Mouse (Mus musculus) ES-E14 (cell line): ENCODE results near the gene Slx4ip. TPM values are rescaled to one million over a fixed set of nuclear protein-coding genes. Genes with fewer than 3 reads are reported as not detected.

Experiments
- DNase-seq: peaks from one replicate; pipeline ENCODE4 v3.0.0-alpha.2; 2013; ENCODE audit warnings: low read depth, low spot score
- H3K27ac ChIP-seq: 2 replicates; pipeline ENCODE4 v1.5.1; 2012; ENCODE audit warnings: low read depth, mild to moderate bottlenecking, low read length, moderate library complexity, mixed read lengths; ENCODE audit not compliant: poor library complexity, insufficient read depth, severe bottlenecking
- H3K36me3 ChIP-seq: 2 replicates; pipeline ENCODE4 v1.6.1; 2012; ENCODE audit warnings: mild to moderate bottlenecking, low read length, moderate library complexity, mixed read lengths; ENCODE audit not compliant: control insufficient read depth, poor library complexity, insufficient read depth, severe bottlenecking
- H3K4me1 ChIP-seq, 2 experiments: fragments of 150-350 bp in 1 of 2; sonication (generic) in 1 of 2; 2 replicates each; pipeline ENCODE4 v1.6.1; 2012; ENCODE audit warnings: low read length in 2 of 2, mild to moderate bottlenecking in 1 of 2, mixed read lengths in 1 of 2; ENCODE audit not compliant: control insufficient read depth in 2 of 2, insufficient read depth in 2 of 2, poor library complexity in 1 of 2
- H3K4me3 ChIP-seq, 2 experiments: fragments of 150-350 bp in 1 of 2; sonication (generic) in 1 of 2; 2 replicates each; pipeline ENCODE4 v1.5.1; 2012; ENCODE audit warnings: low read length in 2 of 2, low read depth in 1 of 2, mild to moderate bottlenecking in 1 of 2, mixed read lengths in 1 of 2; ENCODE audit not compliant: insufficient read depth in 1 of 2, poor library complexity in 1 of 2, severe bottlenecking in 1 of 2
- H3K9ac ChIP-seq: 2 replicates; pipeline ENCODE4 v1.6.1; 2012; ENCODE audit warnings: low read depth, mild to moderate bottlenecking, low read length, mixed read lengths; ENCODE audit not compliant: poor library complexity, insufficient read depth, severe bottlenecking
- H3K9me3 ChIP-seq: fragments of 150-350 bp; sonication (generic); 2 replicates; pipeline ENCODE4 v1.6.1; 2012; ENCODE audit warnings: low read depth, mild to moderate bottlenecking, low read length; ENCODE audit not compliant: control insufficient read depth, insufficient read depth
- CHD2 ChIP-seq: IDR thresholded peaks from 2 replicates; pipeline ENCODE4 v1.6.1; 2014; ENCODE audit warnings: mild to moderate bottlenecking, low read depth, low read length, inconsistent platforms
- HCFC1 ChIP-seq: IDR thresholded peaks from 2 replicates; pipeline ENCODE4 v1.6.1; 2012; ENCODE audit warnings: low read length, inconsistent platforms, borderline replicate concordance; ENCODE audit not compliant: insufficient read depth
- MAFK ChIP-seq: IDR thresholded peaks from 2 replicates; pipeline ENCODE4 v1.6.1; 2014; ENCODE audit warnings: mild to moderate bottlenecking, low read depth, low read length, inconsistent platforms; ENCODE audit not compliant: insufficient read depth
- ZC3H11A ChIP-seq: IDR thresholded peaks from 2 replicates; pipeline ENCODE4 v1.6.1; 2012; ENCODE audit warnings: low read depth, mild to moderate bottlenecking, inconsistent platforms, low read length, borderline replicate concordance
- ZNF384 ChIP-seq: IDR thresholded peaks from 2 replicates; pipeline ENCODE4 v1.6.1; 2012; ENCODE audit warnings: low read depth, low read length, inconsistent platforms
- in situ Hi-C, 2 experiments: fragments of 600-800 bp; cut with MboI; formaldehyde crosslinking; loops; one replicate each; pipeline ENCODE4 v1.15.1; 2025; ENCODE audit warnings: low sequenced_read_pairs in 2 of 2, inconsistent platforms in 1 of 2; ENCODE audit not compliant: unreplicated experiment in 2 of 2
- total RNA-seq: library from RNA; depleted of rRNA; stranded (reverse); fragments of 300-350 nt; gene quantifications from 2 replicates; pipeline ENCODE4 v1.2.3, GENCODE M21; 2012; rRNA removed

Slx4ip gene
- total RNA-seq = 7.5 and 8.1 TPM in 2 replicates

DNA sequence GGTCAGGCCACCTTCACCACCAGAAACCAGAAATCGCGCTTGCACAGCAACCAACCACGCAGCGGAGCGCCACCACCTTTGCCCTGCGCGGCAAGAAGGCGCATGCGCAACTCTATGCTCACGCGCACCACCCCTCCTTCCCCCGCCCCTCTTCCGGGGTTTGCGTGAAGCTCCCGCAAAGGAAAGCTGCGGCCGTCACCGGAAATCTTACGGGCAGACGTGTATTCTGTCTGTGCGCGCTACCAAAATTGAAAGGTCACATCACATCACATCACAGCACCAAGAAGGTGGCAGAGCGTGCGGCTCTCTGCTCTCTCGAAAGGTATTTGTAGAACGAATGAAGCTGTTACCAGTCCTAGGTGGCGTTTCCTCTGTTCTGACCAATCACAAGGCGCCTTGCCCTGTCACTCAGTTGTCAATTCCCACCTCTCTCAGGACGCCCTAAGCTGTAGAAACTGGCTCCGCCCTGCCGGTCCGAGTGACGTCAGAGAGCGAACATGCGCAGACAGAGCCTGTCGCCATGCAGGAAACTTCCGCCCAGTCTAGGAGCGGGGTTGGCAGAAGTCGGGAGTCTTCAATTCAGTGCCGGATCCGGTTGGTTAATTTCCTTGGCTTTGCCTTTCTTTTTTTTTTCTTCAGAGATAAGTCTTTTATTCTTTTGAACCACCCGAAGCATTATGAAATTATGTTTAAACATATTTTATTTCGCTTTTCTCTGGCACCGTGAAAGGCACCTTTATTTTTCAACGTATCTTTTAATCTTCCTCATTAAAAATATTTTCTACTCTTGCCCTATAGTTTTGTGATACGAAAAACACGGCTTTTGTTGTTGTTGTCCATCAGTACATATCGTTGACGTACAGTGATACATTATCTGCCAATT lies at the start of gene Slx4ip, which contains the start of the genes AL731706.1 and Mkks:
Gene Slx4ip, plus strand, starts transcription at position 151 of the 883 bp plus-strand sequence.
Gene AL731706.1, minus strand, starts transcription at position 322 of the 883 bp plus-strand sequence.
Gene Mkks, minus strand, starts transcription at position 322 of the 883 bp plus-strand sequence.
- in situ Hi-C loops = no loop called here
- peak within 1 kb of the TSS; percentile 100 for H3K9ac ChIP-seq
- no peak for TF ChIP-seq MAFK
- TF ChIP-seq ZNF384 = peak; percentile 95; the same call in 1 of the 2 replicates

DNA sequence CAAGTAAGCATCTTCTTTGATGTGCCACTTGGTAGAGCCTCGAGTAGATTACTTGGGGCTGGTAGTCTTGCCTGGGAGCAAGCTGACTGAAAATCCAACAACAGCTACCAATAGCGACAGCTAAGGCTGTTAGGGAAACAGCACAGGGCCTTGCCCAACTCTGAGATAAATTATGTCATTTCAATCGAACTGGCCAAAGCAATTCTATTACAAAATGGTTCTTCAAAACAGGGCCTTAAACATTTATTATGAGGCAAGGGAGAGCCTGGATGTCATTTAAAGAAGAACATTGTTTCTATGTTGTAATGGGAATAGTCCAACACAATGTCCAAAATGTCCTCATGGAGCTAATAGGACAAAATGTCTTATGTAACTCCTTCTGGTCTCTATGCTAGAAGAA lies 40.7 kb upstream of the Slx4ip start:
- Histone ChIP-seq H3K4me3 (no peak overlapping the region), H3K27ac (no peak overlapping the region), H3K9me3 (no peaks in the 10 kb centered on the region), H3K4me1 (peaks cover 0 to 5% of the 10 kb centered on the region in 2 experiments; a peak in 1 of 4 replicates), H3K36me3 (no peaks in the 10 kb centered on the region), H3K9ac (no peak overlapping the region)
- in situ Hi-C loops = no loop called here
- DNase-seq = no peak
- TF ChIP-seq ZC3H11A = no peak
- no peak for TF ChIP-seq HCFC1
- no peak for TF ChIP-seq ZNF384
- no peak for TF ChIP-seq MAFK
- TF ChIP-seq CHD2 = no peak

More for the DNA sequence above, at the start of gene Slx4ip, which contains the start of the genes AL731706.1 and Mkks:
- DNase-seq = peak; percentile 97
- peak within 1 kb of the TSS; percentile 99 for H3K27ac ChIP-seq
- H3K9me3 ChIP-seq = no peaks in the 10 kb centered on the region
- peak within 1 kb of the TSS; percentile 80 to 100 for H3K4me3 ChIP-seq
- H3K4me1 ChIP-seq = no peaks in the 10 kb centered on the region
- H3K36me3 ChIP-seq = no peaks in the 10 kb centered on the region

DNA sequence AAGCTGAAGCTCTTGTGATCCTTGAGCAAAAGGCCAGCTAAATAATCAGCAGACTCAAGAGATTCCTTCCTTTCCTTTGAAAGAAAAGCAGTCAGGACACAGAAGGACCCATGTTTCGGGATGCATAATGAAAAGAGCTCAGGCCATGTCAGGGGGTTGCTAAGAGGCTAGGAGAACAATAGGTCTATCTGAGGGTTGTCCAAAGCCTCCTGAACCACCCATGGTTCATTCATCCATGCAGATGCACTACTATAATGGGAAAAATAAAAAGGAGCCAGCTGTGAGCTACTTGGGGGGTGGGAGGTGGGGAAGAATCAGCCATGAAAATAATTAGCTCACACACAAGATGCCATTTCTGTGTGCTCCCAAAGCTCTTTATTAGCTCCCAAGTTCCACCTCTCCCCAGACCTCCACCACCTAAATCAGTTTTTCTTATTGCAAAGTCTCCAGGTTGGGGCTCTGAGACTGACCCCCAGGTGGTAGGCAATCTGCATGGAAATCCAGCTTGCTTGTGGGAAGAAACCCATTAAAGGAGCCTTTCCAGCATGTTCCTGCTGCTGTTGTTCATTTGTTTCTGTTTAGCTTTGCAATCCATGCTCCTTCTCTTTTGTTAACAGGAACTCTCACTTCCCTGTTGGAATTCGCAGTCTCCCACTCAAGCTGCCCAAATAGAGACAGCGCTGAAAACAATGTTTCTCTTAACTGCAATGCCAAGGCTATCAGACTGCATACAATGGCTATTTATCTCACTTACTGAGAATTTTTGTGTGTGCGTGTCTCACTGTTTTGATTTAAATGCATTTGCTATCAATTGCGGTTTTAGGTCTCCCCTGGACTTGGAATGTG lies 36.3 kb upstream of the Slx4ip start:
- Histone ChIP-seq H3K36me3 (no peaks in the 10 kb centered on the region), H3K9me3 (no peaks in the 10 kb centered on the region), H3K27ac (no peak overlapping the region), H3K4me1 (peaks cover 0 to 5% of the 10 kb centered on the region in 2 experiments; a peak in 1 of 4 replicates), H3K9ac (no peak overlapping the region), H3K4me3 (no peak overlapping the region)
- no peak for DNase-seq
- TF ChIP-seq CHD2 = no peak
- TF ChIP-seq ZC3H11A = no peak
- no peak for TF ChIP-seq MAFK
- TF ChIP-seq ZNF384 = no peak
- no peak for TF ChIP-seq HCFC1
- in situ Hi-C loops = no loop called here

DNA sequence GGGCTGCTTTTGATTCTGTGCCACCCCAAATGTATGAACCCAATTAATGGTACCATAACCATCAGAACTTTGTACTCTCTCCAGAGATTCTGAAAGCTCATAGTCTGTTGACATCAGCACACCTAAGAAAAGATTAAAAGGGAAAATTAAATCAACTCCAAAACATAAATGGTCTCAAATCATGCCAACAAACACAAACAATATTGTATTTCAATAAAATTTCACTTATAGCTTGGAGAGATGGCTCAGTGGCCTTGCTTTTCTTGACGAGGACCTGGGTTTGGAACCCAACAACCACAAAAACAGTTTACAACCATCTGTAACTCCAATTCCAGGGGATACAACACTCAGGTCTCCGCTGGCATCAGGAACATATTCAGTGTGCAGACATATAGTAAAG lies 5.4 kb upstream of the Slx4ip start, which contains the start of gene AL731706.2:
Gene AL731706.2, minus strand, starts transcription at position 101 of the 400 bp plus-strand sequence.
- peaks cover 5% of the 10 kb centered on the region for H3K36me3 ChIP-seq
- no peak for DNase-seq
- in situ Hi-C loops = no loop called here
- H3K9ac ChIP-seq = no peak within 1 kb of the TSS
- H3K9me3 ChIP-seq = no peaks in the 10 kb centered on the region
- H3K27ac ChIP-seq = no peak within 1 kb of the TSS
- no peak within 1 kb of the TSS for H3K4me3 ChIP-seq
- H3K4me1 ChIP-seq = no peaks in the 10 kb centered on the region
- TF ChIP-seq CHD2 (no peak), ZC3H11A (no peak), HCFC1 (no peak), MAFK (no peak), ZNF384 (no peak)
